Mouse (Mus musculus) activated CD4-positive, CD25-positive, alpha-beta regulatory T cell, adult 4 months (primary cell): ENCODE results near the gene Sparc. TPM values are rescaled to one million over a fixed set of nuclear protein-coding genes. Genes with fewer than 3 reads are reported as not detected.
A peak's percentile ranks its signal among the peaks of the same experiment; 100 is the strongest.

ENCODE experiments used
- ATAC-seq: one replicate; pipeline ENCODE4 v1.8.0; 2017
- polyA plus RNA-seq, 2 experiments: library from polyadenylated mRNA; unstranded; fragments of 100-300 nt; shearing (Covaris generic); gene quantifications; one replicate each; pipeline ENCODE4 v1.2.1; 2017

Sparc gene
- polyA plus RNA-seq: not detected

DNA sequence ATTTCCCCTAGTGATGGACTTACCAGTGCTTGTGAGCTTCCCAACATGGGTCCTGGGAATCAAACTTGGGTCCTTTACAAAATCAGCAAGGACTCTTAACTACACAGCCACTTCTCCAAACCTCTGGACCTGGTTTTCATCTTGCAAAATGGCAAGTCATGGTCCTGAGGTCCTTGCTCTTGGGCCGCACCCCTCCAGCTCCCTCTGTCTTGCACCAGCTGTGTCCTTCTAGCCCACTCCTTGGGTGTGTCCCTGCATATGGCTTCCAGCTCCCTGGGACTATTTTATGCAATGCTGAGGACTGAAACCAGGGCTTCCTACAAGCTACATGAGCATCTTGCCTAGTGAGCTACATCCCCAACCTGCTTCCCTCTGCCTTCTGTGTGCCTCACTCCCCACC, at the start of gene Sparc:
Gene Sparc (minus strand): TSS at position 206 of the 400 bp plus-strand sequence.
- no peak for ATAC-seq

DNA sequence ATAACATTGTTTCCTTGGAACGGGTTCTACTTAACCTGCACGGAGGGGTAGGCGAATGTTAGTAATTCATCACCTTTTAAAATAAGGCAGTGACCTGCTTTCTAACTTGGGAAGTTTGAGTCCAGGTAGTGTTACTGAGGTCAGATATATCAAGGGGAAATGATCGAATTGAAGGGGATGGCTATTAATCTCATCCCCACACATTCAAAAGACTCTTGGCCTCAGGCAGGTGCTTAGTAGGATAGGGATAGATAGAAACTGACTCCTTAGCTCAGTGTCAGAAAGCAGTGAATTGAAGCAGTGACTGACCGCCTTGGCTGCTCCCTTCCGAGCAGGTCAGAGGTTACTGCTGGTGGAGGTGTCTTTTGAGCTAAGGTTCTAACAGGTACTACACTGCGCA, 48.5 kb upstream of the Sparc start:
- no peak for ATAC-seq

DNA sequence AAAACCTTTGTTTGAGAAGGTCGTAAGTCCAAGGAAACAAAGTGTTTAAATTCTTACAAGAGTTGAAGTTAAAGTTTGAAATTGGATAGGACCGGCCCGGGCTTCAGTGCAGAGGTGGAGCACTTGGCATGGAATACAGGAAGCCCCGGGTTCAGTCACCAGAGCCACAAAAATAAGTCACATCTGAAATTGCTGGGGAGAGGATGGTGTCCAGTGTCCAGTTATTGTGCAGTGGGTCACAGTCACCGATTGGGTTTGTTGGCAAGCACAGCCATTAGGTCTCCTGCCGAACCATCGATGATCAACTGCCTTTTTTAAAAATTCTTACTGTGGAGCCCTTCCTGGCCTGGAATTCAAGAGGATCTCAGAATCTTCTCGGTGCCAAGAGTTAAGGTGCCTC, 47.8 kb upstream of the Sparc start:
- ATAC-seq: no peak

DNA sequence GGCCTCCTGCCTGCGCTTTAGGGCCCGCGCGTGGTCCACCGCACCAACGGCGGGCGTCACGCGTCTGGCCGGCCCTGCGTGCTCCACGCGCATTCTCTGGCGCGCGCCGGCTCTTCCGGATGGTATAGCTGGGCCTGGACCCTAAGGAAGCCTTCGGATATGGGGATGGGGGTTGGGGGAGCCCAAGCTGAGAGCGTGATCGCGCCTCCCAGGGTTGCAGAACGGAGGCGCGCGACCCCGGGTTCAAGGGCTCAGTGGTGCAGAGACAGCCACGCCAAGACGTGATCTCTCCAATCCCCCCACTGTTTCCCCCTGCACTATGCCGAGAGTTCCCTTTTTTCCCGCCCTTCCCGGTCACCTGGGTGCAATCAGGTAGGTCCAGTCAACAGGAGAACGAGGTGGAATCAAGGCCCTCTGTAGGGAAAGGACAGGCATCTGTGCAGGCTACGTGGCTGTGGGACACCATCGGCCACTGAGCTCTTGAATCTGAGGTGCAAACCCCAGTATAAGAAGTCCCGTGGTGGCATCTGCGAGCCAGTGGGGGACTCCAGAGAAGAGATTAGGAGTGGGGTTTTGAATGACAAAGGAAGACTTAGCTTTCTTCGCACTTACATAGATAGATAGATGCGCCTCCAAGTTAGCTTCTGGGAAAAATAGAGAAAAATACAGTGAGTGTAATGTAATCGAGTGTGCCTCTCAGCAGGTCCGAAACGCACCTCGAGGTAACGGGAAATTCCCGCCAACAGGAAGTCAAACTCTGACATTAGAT, 47.1 kb upstream of the Sparc start:
- peak; percentile 0 for ATAC-seq

DNA sequence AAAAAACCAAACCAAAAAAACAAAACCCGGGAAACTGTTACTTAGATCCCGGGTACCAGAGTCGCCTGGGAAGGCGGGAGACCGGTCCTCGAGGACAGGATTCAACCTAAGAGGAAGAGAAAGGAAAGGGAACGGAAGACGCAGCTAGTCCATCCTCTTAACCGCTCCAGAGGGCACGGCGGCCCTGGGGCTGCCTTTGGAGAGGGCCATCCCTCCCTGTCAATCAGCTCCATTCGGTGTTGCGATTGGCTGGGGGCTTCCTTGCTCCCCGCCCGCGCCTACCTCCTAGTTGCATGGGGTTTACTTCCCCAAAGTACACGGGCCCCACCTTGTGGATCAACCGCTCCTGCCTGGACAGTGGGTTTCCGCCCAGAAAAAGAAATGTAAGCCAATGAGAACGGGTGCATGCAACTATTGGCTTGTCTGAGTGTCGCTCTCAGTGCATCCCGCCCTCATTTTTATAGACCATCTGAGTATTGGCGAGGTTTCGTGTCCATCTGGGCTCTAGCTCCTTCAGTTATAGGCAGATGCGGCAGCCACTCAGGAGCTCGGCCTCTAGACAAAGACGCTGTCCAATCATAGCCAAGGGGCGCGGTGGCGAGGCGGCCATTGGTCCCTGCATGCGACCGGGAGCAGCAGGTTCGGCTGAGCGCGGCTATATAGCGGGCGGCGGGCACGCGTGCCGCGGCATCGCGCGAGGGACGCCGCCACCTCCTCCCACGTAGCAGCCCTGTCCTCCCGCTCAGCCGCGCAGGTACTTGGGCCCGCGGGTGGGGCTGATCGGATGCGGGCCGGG, 46.3 kb upstream of the Sparc start, which contains the start of gene G3bp1:
Gene G3bp1 (plus strand): TSS at position 638 of the 796 bp plus-strand sequence.
- ATAC-seq: peak; percentile 91

DNA sequence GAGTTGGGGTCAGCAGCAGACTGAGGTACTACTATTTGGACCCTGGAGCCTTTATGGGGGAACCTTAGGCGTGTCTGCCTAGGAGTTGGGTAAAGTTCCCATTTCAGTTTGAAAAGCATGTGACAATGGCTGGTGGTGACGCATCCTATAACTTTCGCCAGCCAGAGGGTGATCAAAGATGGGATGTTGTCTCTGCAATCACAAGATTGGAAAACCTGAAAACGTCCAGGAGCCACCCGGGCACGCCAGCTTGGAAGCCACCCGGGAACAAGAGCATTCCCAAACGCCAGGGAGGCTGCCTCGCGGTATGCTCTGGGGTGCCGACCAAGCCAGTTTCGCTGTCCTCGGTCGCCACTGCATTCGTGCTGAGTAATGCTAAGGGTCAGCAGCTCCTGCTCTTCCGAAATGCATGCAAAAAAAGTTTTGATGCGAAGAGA, 45.6 kb upstream of the Sparc start:
- ATAC-seq: no peak

DNA sequence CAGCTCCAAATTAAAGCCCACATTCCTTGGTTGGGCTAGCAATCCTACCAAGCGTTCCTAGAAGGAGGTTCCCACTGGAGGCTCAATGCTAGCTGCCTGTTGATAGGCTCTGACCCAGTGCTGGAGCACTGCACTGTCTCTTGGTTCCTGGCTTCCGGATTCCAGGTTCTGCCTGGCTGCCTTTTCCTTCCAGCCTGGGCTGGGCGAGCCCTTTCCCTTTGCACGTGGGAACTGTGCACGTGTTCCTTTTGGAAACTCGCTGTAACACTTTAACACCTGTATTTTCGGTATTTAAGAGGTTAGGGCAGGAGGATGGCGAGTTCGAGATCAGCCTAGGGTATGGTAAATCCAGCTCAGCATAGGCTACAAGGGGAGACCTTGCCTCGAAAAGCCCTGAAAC, 45.0 kb upstream of the Sparc start:
- ATAC-seq: no peak

DNA sequence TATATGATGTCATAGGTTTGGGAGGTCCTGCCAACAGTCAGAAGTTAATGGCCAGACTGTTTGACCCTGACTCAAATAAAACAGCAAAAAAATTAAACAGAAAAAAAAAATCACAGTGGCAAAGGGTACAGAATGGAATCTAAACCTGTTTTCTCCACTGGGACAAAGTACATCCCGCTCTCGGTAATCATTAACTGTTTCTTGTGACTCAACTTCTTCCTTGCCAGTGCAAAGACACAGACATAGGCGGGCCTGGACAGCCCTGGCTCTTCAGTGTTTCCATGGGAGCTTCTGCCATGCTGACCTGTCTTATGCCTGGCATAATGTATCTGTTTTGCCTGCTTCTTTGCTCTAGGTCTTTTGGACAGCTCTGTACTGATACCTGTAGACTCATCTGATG, 42.2 kb upstream of the Sparc start:
- ATAC-seq: no peak

DNA sequence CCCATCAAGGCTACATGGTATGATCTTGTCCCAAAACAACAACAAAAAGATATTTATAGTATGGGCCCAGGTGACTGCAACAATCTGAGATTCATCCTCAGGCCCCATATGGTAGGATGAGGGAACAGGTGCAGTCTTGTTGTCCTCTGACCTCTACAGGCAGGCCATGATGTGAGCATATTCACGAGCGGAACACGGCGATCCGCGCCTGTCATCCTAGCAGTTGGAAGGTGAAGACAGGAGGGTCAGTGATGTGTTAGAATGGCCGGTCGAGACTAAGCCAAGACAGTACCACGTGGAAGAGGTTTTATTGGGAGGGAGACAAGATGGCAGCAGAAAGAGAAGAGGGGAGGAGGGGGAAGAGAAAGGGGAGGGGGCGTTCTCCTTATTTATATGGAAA, 41.7 kb upstream of the Sparc start:
- no peak for ATAC-seq

DNA sequence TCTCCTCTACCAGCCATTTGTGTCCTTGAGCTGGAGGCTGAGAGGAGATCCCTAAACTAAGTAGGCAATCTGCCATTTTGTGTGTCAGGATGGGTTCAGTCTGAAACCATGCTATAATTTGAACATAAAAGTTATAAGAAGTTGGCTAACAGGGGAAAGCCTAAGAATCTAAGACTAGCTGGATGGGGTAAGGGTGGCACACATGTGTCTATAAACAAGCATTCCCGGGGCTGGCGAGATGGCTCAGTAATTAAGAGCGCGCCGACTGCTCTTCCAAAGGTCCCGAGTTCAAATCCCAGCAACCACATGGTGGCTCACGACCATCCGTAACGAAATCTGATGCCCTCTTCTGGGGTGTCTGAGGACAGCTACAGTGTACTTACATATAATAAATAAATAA, 39.2 kb upstream of the Sparc start:
- no peak for ATAC-seq

DNA sequence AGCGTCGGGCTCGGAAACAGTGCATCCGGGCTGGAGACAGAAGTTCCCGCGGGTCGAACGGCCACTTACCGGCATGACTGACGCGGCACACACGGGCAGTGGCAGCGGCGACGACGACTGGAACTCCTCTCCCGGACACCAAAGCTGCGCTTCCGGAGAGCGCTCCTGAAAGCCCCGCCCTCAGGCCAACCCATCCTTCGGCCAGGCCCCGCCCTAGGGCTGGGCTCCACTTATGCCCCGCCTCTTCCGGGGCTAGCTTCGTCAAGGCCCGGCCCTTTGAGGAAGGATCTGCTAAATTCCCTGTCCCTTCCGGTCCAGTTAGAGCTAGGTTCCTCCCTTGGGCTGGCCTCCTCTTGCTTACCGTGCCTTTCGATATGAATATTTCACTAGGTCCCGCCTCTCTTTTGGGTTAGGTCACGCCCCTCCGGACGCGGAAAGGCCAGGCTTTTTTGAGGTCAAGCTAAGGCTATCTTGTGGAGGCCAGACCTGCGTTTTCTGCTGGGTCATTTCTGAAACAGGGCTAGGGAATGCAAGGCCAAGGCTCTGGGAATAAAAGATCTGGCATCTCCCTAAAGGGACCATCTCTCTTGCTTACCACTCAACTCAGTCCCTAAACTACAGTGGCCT, 38.1 kb upstream of the Sparc start, which contains the start of gene Atox1:
Gene Atox1 (minus strand): TSS at position 221 of the 627 bp plus-strand sequence.
- peak; percentile 96 for ATAC-seq

DNA sequence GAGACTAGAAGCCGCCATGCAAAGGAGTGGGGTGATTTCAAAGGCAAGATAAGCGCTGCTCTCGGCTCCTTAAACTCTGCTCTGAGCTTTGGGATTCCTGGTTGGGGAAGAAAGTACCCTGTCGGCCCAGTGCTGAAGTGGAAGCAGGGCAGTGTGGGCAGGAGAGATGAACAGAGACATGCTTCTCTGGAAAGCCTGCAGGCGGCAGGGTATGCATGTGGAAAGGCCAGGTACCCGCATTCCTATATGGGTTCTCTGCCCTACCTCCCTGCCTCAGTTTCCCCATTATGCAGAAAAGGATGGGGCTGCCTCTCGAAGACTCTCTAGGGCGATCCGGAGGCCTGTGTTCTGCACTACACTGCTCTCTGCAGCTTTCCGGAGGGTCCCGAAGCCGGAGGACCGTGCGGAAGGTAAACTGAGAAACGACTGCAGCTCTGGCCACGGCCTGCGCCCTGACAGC, 37.6 kb upstream of the Sparc start:
- ATAC-seq: peak; percentile 34

DNA sequence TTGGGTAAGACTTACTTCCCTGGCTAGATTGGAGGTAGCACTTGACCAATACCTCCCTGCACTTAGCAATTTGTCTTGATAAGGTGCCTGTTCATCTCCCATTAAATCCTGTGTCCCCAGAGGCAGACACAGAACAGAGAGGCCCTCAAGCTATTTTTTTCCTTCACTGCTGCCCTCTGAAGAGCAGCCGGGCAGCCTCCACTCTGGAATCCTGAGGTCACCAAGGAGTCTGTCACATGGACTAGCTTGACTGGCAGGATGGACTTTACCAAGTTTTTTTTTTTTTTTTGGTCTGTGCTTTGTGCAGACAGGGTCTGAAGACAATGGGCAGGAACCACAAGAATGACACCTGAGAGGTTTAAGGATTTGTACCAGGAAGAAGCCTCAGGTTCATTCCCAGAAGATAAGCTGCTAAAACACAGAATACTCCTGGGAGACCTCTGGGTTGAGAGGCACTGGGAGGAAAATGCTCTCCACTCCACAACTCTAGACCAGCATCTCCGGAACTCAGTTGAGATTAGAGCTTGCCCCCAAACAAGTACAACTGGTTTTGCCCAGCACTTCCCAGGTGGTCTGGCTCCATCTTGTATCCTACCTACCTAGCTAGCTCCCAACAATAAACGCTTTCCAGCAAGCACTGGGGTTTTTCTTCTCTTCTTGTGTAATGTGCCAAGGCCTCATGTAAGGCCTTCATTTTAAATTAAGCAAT, 37.0 kb upstream of the Sparc start:
- no peak for ATAC-seq

DNA sequence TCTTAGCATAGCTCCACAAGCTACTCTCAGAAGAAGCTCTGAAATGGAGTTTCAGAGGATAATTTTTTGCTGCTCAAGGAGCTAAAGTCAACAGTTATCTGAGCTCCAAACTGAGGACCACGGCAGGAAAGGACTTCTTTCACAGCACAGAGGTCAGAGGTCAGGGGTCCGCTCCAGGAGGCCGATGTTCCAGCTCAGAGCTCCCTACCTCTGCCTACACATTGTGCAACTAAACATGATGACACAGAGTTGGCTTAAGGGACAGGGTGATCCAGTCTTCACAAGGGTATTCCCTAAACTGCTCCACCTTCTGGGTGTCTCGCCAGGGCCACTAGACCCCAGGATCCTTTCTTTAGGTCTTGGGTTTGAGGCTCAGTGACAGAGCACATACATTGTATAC, 35.5 kb upstream of the Sparc start:
- ATAC-seq: no peak

DNA sequence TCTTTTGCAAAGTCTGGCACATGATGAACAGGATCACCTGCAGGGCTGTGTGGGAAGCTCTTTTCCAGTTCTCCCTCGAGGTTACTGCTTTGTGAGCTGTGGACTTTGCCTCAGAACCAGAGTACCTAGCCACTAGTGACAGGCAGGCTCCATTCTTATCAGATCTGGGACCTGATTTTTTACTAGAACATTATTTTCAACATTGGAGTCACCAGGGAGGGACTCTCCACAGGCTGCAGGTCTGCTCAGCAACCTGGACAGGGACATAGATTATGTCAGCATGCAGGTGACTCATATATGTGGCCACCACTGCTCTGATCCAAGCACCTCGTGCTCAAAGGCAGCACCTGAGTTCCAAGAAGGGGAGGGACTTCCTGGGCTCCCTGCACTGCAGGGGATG, 32.2 kb upstream of the Sparc start:
- no peak for ATAC-seq

DNA sequence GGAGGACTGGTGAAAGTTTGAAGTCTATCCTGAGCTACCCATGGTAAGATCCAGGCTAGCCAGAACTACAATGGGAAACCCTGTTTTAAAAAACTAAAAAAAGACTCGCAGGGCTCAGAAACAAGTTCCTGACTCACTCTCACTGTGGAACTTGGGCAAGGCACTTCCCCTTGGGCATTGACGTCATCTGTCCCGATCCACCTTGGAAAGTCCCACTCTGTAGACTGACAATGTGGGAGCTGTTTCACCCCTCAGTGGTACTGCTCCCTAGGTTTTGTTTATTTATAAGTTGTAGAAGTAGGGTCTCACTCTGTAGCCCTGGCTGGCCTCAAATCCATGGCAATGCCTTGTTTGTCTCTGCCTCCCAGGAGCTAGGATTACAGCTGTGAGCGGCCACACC, 30.7 kb upstream of the Sparc start:
- no peak for ATAC-seq

DNA sequence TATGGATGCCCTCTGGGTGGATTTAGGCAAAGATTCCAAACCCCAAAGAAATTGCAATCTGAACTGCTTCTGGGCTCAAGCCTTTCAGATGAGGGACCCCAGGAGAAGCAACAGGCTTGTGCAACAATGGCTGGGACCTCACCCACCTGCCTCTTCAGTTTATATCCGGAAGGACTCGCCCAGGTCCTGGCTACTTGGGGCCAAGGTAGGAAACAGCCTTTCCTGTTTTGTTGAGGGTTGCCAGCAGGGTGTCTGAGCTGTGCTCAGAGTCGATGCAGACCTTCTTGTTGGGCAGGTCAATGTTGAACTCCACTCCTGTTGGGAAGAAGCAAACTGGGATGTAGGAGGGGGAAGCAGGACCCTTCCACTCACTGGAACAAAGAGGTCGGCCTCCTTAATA, 27.3 kb upstream of the Sparc start:
- ATAC-seq: no peak

DNA sequence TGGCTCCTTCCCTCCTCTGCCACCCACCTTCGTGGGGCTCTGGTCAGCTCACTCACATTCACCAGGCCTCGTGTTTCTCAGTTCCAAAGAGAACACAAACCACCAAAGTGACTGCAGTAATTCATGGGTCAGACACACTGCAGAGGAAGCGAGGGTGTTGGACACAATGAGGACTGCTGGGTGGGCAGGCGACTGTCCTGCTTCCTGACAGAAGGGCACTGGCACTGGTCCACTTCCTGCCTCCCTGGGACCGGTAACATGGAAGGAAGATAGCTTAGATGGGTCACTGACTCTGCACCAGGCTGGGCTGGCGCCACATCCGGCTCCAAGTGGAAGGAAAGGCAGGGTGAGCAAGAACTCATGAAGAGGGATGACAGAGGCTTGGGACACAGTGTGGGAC, 26.5 kb upstream of the Sparc start:
- no peak for ATAC-seq

DNA sequence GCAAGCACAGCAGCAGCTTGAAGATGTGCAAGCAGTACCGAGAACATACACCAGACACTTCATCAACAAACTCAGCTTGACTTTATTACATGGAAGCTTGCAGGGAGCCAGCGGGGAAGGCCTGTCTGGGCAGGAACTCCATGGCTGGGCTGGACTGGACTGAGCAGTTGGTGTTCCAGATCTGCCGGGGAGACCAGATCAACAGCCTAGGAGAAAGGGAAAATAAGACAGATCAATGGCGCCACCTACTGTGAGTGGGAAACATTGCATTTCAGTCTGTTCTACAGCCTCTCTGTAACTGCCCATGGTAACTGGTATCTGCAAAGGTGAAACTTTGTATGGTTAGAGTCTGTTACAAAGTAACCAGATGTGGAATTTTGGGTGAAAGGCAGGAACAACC, 23.6 kb upstream of the Sparc start:
- ATAC-seq: no peak

DNA sequence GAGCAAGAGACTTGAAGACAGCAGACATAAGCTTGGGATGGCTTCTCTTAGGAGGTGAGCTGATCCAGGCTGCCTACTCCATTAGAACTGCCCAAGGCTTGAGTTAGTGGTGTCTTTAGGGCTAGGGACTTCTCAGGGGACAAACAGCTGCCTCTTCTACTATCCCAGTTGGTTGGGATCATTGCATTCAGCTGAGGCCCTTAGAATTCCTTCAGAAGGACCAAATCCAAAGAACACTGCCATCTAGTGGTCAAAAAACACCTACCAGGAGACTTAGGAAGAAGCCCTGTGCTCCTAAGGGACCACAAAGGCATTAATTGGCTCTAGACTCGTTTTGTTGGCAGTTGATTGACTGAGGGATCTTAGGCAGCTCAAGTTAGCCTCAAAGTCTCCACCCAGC, 21.8 kb upstream of the Sparc start:
- ATAC-seq: no peak

DNA sequence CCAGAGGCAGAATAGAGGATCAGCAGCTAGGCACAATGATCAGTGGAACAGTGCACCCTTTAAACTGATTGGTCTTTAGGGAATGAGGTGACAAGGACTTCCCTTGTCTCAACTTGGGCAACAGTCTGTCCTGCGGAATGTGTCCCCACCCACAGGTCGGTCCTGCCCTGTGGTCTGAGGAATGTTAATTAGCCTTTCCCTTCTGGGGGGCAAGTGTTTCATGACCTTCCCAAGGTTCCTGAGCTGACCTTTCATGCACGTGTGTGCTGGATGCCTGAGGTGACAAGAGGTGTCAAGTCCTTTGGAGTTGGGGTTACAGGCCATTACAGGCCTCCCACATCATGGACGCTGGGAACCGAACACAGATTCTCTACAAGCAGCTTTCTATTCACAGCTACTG, 16.7 kb upstream of the Sparc start:
- no peak for ATAC-seq

DNA sequence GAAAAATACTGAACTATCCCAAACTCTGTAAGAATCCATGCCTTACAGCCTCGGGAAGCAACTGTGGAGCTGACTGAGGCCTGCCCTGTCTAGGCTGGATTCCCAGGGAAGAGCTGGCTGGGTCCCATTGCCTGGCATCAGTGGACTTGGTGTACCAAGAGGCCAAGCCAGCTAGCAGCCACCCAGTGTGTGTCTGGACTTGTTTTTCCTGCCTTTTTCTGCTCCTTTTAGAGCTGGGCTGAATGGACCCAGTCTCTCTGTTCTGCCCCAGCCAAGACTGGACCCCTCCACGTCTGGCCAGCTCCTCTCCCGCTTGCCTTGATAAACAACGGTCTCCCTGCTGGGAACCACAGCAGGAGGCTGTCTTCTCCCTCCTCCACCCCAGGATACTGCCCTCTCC, 15.0 kb upstream of the Sparc start:
- ATAC-seq: no peak

DNA sequence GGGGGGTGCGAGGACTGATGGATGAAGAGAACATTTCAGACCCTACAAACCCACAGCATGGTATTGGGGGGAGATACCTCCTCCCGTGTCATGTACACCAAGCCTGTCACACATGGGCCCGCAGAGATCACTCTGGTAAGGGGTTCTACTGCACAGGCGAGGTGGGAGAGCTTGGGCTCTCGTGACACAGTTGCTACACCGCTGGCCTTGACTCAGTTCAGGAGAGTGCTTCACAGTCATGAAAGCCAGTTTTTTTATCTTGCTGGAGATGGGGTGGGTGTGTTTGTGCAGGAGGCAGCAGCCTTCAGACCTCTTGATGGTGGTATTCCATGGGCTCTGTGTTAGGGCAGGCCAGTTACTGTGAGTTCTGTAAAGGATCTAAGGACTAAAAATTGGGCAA, 13.1 kb upstream of the Sparc start:
- no peak for ATAC-seq
